Mouse (Mus musculus): ENCODE results near the gene Slc4a3.

Gene Slc4a3

DNA sequence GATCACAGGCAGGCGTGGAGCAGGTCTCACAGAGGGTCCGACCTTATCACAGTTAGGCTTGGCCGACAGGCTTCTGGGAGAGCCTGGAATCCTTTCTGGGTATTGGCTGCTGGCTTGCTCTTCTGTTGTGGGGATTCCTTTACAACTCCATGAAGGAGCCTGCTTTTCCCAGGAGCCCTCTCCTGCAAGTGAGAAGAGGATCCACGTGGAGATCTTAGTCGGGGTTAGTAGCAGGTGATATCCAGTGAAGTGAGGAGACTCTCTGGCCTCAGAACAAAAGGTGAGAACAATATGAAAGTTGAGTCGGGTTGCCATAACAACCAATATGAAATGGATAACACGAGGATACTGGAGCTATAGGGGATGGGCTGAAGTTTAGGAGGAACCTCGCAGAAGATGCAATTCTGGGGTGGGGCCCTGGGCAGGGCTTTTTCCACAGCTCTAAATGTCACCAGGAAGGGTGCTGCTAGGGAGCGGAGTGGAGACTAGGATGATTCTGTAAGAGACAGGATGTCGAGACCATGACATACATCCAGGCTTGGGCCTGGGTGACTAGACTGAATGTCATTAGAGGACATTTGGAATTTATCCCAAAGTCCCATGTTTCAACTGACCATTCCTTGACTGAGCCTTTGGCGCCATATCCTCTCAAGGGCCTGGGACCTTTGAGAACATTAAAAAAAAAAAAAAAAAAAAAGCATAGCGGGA is 14.3 kb downstream of the Slc4a3 start:
- no peak for DNase-seq (ENCODE audit: low spot score)

DNA sequence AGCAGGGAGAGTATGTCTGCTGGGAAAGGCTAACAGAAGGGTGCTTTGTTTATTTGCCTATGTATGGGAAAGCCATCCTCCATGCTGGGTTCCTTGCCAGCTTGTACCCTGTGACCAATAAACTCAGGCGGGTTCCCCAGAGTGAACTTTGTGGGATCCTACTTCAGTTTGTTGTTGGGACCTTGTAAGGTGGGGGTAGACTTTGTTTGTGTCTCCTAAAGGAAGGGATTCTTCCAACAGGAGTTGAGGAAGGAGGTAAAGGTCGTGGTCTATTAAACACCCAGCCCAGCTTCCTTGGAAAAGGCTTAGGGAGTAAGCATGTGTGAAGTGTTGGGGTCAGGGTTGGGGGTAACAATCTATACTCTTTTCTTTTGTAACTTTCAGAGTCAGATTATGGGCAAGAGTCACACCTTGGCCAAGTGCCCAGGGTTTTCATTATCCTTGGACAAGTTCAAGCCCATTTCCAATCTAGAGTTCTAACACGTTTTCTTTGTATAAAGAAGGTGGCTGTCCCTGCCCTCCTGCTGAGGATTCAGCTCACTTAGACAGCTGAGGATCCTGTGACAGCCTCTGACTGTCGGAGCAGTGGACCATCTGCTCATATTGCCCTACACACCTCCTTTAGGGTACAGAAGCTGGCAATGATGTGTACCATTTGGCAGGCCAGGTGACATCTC is 15.3 kb downstream of the Slc4a3 start:
- DNase-seq (ENCODE audit: low spot score): no peak

DNA sequence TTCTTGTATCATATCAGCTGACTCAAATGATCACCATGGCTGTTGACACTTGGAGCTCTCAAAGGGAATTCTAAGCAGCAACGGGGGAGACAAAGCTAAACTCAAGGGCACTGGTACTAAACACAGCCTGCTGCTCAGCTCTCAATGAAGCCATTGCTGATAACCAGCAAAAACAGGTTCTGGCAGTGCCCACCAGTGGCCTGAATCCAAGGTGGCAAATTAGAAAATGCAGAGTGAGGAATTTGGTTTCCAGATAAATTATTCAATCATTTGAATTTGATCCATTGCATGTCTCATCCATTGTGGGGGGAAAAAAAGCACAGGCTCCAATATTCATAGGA is 15.8 kb downstream of the Slc4a3 start:
- no peak for DNase-seq (ENCODE audit: low spot score)

DNA sequence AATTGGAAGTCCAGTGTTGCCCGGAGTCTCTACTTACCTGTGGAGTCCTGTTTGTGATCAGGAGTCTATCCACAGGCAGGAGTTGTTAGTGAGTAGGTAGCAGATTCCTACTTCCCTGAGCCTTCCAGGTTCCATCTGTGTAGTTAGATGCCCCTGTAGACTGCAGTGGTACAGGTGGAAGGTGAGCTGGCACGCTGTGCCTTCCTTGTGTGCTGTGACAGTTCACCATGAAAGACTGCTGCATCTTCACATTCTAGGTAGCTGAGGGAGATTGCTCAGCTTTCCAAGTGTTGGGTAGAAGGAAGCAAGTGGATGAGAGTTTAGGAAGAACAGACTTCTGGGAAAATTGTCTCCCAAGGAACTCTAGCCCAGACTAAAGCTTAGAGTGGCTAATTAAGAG is 18.0 kb downstream of the Slc4a3 start:
- DNase-seq (ENCODE audit: low spot score): no peak

DNA sequence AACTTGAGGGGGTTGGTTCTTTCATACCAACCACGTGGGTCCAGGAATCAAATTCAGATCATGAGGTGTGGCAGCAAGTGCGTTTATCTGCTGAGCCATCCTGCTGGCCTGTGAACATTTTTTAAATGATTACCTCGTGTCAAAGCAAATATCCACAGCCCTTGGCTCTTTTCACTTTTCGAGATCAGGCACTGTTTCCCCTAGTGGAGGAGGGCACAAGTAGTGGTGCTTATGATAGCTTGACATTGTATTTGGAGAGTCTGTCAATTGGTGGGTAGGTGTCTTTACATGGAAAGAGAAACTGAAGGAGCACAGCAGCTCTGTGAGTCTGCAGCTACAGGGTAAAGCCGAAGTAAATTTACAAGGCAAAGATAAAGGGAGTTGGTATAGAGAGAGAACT is 18.9 kb downstream of the Slc4a3 start:
- DNase-seq (ENCODE audit: low spot score): no peak

DNA sequence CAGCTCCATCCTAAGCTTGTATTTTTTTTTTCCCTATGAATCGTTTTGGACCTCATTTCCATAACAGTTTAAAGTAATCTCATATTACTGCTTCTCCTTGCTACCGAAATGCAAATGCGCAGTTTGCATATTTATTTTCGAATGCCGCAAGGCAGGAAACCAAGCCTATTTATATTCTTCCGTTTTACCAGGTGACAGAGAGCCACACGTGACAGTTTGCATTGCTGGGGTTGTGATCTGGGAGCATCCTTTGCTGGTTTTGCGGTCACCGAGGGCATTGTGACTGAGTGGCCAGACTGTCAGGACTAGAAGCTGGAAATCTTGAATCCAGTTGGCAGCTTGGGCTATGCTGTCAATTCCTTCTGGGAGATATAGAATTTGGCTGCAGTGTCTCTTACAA is 19.6 kb downstream of the Slc4a3 start:
- DNase-seq (ENCODE audit: low spot score): no peak

DNA sequence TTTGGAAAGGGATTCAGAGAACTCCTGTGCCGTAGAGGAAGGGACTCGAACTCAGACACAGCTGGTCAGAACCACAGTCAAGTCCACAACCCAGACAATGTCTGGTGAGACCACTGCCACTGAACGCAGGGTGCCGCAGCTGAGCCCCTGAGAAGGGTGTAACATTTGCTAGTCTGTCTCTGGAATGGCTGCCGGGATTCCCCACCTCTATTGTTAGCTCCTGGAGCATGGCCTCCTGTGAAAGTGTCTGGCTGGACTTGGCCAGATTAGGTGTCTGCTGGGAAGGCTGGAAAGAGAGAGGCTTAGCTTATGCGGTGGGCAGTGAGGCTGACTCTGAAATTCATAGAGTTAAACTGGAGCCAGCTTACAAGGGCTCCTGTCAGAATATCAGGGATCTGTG is 24.3 kb downstream of the Slc4a3 start:
- no peak for DNase-seq (ENCODE audit: low spot score)

DNA sequence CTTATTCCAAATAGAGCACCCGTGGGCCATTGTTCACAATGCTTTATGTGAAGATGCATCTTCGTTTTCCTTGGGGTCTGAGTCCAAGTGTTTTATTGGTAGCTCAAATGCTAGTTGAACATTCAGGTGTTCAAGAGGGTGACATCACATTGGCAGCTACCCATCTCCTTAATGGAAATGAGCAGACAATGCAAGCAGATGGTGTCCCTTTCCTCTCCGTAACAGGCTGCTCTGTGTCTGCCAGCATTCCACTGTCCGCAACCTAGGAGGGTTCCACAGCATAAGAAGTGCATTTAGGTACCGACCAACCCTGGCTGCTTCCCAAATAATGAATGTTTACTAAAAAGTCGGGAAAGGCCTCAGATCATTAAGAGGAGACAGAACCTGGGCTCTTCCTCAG is 26.7 kb downstream of the Slc4a3 start:
- DNase-seq (ENCODE audit: low spot score): no peak

DNA sequence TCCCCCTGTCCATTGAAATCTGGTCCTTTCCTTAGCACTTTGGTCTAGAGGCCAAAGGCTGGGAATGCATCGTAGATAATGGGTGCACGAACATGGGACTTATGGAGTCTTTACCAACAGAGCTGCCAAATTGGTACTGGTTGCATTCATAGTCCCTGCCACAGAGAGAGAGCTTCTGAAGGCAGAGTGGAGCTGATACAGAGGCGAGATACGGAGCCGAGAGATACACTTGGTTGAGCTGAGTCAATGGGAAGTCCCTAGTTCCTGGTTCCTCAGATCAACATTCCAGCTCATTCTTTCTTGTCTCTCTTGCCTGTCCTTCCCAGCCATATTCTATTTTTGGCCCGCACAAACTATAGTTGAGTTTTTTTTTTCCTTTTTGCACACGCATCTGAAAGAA is 27.6 kb downstream of the Slc4a3 start:
- no peak for DNase-seq (ENCODE audit: low spot score)

DNA sequence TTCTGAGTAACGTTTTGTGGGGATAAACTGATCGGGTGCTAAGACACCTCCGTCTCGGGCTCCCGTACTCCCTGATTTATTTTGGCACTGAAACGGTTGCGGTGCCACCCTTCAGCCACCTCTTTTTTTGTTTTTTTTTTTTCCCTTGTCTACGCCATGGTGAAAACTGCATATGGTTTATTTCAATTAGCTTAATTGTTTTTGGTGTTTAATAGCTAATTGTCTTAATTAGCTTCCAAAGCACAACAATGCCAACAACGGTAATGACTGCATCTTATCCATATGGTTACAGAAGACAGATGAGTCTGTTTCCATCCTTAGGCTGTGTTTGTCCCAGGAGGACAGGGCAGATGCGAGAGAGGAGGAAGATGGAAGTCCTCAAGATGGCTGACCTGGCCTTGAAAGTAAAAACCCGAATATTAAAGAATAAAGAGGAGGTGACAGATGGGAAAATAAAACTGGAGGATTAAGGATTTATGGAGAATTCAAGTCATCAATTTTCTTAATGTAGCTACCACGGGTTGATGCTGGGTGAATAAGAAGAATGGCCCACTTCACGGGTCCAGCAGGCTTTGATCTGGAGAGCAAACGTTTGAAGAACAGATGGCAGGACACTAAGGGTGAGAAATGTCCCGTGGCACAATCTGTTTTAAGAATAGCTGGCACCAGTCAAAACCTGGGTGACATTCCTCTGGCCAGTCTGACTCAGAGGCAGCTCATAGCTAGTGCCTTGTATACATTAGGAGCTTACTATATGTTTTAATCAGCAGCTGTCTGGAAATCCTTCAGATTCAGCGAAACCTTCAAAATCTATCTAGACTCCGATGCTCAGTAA is 28.6 kb downstream of the Slc4a3 start:
- DNase-seq (ENCODE audit: low spot score): no peak

DNA sequence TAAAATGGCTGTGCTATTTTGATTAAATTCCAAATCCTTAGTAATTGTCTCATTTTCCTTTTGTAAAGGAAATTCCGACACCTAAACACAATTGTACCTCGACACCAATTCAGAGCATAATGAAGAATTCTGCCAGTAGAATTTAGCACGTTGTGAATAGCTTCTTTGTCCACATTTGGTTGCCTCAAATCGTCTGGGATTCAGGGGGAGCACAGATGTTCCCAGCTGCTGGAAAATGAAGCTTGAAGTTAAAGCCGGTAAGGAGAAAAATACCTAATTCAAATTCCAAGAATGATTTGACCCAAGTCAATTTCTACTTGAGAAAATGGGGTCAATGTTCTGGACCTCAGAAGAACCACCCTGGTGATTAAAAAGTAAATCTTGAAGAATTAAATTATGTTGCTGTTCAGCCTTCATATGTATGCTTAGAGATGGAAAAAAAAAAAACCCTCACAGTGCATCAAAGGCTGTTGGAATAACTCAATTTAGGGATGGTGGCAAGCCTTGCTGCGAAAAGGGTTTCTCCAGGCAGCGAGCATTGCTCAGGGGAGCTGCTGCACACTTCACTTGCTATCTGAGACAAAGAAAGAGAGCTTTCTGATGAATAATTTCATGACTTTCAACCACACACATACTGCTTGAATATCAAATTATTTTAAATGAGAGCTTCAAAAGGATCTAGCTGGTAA is 36.0 kb downstream of the Slc4a3 start:
- no peak for DNase-seq (ENCODE audit: low spot score)

DNA sequence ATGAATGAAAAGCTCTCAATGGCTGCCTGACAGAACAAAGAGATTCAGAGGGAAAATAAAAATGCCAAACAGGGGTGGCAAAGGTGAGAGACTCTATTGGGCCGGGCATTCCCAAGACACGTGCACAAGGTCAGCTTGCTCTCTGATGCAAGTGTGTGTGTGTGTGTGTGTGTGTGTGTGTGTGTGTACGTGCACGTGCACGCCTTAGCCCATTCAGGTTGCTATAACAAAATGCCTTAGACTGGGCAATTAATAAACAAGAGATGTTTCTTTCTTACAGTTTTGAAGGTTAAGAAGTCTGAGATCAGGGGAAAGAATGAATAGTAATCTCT is 36.5 kb downstream of the Slc4a3 start:
- DNase-seq (ENCODE audit: low spot score): no peak

DNA sequence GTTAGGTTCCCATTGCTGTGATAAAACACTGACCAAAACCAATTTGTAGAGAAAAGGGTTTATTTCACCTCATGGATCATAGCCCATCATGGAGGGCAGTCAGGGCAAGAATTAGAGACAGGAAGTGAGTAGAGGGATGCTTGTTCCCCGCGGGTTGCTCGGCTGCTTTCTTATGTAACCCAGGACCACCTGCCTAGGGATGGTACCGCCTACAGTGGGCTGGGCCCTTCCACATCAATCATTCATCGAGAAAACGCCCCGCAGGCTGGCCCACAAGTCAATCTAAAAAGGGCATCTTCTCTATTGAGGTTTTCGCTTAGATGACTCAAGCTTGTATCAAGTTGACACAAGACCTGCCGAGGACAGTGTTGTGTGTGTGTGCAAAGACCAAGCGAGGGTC is 37.0 kb downstream of the Slc4a3 start:
- DNase-seq (ENCODE audit: low spot score): no peak

DNA sequence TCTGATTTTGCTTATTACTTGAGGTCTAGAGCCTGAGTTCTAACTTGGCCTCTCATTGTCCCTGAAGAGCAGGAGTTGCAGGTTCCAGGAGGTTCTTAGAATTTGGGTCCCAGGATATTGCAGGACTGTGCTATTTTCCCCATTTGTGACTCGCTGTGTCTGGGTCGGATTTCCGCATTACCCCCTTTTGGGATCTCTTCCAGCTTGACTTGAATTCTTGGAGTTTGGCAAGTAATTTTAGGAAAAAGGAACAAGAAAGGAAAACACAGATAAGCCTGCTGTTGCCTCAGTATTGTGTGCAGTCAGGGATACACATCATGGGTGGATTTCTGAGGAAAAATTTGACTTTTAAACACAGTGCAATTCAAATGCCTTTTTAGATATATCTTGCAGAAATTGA is 40.7 kb downstream of the Slc4a3 start:
- DNase-seq (ENCODE audit: low spot score): no peak

DNA sequence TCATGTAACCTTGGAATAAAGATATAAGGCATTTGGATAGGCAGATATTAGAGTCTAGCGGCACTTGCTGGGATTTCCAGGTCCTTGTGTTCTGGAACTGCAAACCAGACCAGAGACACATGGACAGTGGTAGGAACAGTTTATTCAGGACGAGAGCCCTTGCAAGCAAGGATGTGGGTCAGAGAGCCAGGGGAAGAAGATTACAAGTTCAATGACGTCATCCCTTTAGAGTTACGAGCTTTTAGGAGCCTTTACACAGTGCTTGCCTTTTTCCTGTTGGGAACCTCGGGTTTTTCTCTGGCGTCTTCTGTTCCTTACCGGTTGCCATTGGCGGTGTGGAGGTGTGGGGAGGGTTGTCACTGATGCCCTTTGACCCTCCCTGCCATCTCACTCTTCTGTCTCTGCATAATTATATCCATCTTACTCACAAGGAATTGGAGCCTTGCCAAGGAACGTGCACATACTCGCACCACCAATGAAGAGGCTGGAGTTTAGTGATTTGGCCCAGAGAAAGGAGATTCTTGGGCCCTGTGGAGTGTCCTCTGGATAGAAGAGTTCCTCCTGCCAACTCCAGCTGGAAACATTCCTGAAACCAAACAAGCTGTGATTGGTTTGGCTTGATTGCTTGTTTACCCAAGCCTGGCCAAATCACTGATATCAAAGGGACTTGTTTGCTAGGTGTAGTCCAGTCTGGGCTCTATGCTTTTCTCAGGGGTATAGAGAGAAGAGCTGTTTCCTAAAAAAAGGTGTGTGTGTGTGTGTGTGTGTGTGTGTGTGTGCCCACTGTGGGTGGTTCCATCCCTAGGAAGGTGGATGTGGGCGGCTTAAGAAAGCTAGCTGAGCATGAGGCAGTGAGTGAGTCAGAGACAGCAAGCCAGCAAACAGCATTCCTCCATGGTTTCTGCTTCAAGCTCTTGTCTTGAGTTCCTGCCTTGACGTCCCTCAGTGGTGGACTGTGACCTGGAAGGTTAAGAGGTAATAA is 42.0 kb downstream of the Slc4a3 start:
- peak; percentile 2 for DNase-seq (ENCODE audit: low spot score)

DNA sequence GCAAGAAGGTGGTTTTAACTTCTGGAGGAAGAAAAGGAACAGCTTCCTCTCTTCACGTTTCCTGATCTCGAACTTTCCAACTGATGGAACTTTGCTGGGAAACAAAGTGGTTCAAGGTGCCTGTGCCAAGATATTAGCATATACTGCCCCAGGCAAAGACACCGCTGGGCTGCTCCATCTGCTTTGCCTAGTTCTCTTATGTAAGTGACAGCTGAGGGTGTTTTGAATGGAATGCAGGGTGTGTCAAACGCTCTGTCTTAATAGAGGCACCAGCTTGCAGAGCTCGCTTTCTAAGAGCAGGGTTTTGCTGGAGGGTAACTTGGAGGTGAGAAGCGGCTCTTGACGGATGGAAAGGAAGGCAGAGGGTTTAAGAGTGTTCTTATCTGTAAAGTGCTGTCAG is 42.8 kb downstream of the Slc4a3 start:
- no peak for DNase-seq (ENCODE audit: low spot score)

DNA sequence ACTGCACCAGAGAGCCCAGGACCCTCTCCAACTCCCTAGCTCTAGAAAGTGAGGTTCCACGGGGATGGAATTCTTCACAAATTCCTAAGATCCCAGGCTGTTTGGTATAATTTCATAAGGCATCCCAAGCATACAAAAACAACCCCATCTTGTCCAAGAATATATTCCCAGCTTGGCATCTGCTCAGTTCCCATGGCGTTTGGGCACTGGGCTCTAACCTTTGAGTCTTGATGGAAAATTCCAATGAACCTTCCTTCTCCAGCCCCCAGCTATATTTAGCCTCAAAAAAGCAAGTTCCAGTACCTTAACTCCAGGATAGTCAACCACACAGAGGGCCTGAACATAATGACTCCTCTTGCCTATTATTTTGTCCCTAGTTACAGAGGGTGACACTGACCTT is 43.9 kb downstream of the Slc4a3 start:
- no peak for DNase-seq (ENCODE audit: low spot score)

DNA sequence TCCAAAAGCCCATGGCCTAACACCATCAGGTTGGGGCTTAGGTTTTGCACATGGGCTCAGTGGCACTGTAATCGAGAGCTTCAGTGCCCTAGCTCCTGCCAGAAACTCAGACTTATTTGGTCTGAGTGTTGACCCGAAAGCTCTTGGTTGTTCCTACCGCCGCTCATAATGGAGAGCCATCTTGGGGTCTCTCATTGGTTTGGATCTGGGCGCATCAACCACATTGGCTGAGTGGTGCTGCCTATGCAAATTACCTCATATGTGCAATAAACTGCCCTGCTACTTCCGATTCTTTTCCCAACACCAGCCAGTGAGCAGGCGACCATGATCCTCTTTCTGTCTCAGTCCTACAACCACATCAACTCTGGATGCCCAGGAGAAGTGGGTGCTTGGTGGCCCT is 47.9 kb downstream of the Slc4a3 start:
- DNase-seq (ENCODE audit: low spot score): no peak

DNA sequence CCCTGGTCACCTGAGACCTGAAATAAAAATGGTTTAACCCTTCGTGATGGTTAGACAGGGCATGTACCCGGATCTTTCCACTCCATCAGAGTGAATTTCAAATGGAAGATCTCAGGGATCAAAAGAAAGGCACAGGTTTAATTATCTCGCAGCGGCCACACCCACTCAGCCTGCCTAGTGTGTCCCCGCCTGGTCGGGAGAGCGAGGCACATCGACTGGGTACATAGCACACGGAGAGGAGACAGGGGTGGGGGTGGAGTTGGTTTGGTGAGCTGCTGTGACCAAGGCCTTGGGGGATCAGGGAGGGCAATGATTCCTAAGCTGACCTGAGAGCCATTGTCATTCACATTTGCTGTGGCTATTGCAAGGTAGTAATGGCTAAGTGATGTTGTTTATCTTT is 48.8 kb downstream of the Slc4a3 start:
- no peak for DNase-seq (ENCODE audit: low spot score)

DNA sequence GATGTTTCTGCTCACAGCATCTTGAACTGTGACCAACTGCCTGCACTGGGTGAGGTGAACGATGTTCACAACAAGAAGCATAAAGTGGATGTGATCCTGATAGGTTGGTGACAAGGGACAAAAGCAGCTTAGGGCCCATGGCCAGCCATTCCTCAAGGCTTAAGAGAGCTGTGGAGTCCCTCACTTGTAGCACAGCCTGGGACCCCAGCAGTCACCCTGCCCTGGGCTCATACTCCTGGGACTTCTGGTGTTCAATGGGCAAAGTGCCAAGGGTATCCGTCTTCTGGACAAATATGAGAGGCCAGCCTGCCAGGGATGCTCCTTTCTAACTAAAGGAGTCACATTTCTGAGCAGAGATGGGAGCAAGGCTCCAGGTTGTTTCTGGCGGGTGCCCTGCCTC is 49.9 kb downstream of the Slc4a3 start:
- DNase-seq (ENCODE audit: low spot score): no peak

DNA sequence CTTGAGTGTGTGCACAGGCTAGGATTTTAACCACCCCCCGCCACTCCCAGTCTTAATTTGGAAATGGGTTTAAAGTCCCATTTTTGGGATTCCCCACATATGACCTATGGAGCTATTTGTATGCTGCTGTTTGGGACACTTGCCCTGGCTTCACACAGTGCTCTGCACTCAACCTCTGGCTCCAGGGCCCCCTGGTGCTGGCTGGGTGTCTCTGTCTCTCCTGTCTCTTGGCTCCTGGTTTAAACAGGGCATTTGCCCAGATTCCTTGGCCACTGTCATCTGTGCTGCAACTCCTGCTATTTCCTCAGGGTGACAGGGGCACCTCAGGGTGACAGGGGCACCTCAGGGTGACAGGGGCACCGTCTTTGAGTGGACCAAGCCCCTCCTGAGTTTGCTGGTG is 50.8 kb downstream of the Slc4a3 start:
- DNase-seq (ENCODE audit: low spot score): no peak

DNA sequence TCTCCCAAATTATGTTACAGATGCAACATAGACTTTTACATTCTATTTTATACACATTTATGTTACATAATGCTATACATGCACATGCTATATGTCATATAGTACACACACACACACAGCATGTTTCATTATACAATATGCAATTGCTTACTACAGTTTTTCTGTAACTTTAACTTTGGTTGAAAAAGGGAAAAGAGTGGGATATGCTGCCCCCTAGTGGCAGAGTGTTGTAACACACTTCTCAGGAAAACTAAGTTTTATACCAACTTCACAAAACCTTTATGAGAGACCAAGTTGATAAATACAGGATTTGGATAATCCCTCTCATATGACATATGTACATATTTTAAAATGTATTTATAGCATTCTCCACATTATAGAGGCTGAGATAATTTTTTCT is 51.6 kb downstream of the Slc4a3 start:
- DNase-seq (ENCODE audit: low spot score): peak; percentile 64
